Mouse (Mus musculus): Measurements from ENCODE around the gene Metrn.

- TF ChIP-seq HCFC1 (IDR thresholded peaks at IDR 0.05; ENCODE audit: borderline replicate concordance, insufficient read depth, low read length) = no peak
- no peak for TF ChIP-seq ZC3H11A (IDR thresholded peaks at IDR 0.05; ENCODE audit: borderline replicate concordance, low read depth, low read length)
These were observed 39.6 kb upstream of the Metrn start for GRCm38 (mm10) chr17:25836397-25837075.

All from ES-E14 (cell line).